Mouse (Mus musculus) bone marrow macrophage, adult 2 months (primary cell): ENCODE measurements around the gene Nr6a1.

Experiments
- CTCF ChIP-seq: IDR thresholded peaks from 2 replicates; pipeline ENCODE4 v1.5.1; 2012; ENCODE audit warnings: low read depth, mild to moderate bottlenecking, low read length, moderate library complexity
- POLR2A ChIP-seq: IDR thresholded peaks from 2 replicates; pipeline ENCODE4 v1.6.1; 2012; ENCODE audit warnings: mild to moderate bottlenecking, low read depth, low read length, borderline replicate concordance

GRCm38 (mm10) chr2:38730331-38730827, 197.1 kb downstream of the Nr6a1 start:
- TF ChIP-seq CTCF (no peak), POLR2A (no peak)
